Mouse (Mus musculus) forebrain, embryonic 14.5 days (tissue): ENCODE measurements at regions not wholly inside any gene's neighbourhood (a gene's known extent, or its start where the extent isn't known, plus 50 kb on each side); places are given as distances from the start of the nearest gene placed in this dataset.

ENCODE experiments used
- ATAC-seq: fragments of 200-750 bp; cut with Nextera tagmentation; 2 replicates; pipeline ENCODE4 v1.8.0; 2017; ENCODE audit warnings: mild to moderate bottlenecking, moderate library complexity
- DNase-seq: peaks from one replicate; pipeline ENCODE4 v3.0.0-alpha.2; 2015; ENCODE audit warnings: low spot score
- H3K27ac ChIP-seq: fragments of 300-500 bp; sonication (generic); 2 replicates; pipeline ENCODE4 v1.5.1; 2014; ENCODE audit warnings: low read depth, mild to moderate bottlenecking, control low read depth, low read length, moderate library complexity
- H3K27me3 ChIP-seq: fragments of 300-500 bp; sonication (generic); replicated peaks from 2 replicates; pipeline ENCODE4 v1.6.1; 2014; ENCODE audit warnings: low read length, control low read depth, mixed read lengths; ENCODE audit not compliant: control insufficient read depth, insufficient read depth
- H3K36me3 ChIP-seq: fragments of 300-500 bp; sonication (generic); 2 replicates; pipeline ENCODE4 v1.6.1; 2014; ENCODE audit warnings: low read length, control low read depth; ENCODE audit not compliant: control insufficient read depth, insufficient read depth
- H3K4me1 ChIP-seq: fragments of 300-500 bp; sonication (generic); 2 replicates; pipeline ENCODE4 v1.6.1; 2014; ENCODE audit warnings: antibody characterized with exemption, low read length, control low read depth; ENCODE audit not compliant: control insufficient read depth, insufficient read depth
- H3K4me2 ChIP-seq: fragments of 300-500 bp; sonication (generic); 2 replicates; pipeline ENCODE4 v1.6.1; 2014; ENCODE audit warnings: mild to moderate bottlenecking, control low read depth, low read length
- H3K4me3 ChIP-seq: fragments of 300-500 bp; sonication (generic); 2 replicates; pipeline ENCODE4 v1.5.1; 2014; ENCODE audit warnings: low read depth, low read length, control low read depth
- H3K9ac ChIP-seq: fragments of 300-500 bp; sonication (generic); 2 replicates; pipeline ENCODE4 v1.6.1; 2014; ENCODE audit warnings: mild to moderate bottlenecking, low read length, control low read depth, moderate library complexity
- H3K9me3 ChIP-seq: fragments of 300-500 bp; sonication (generic); replicated peaks from 2 replicates; pipeline ENCODE4 v1.6.1; 2016; ENCODE audit warnings: low read length, control low read depth, mixed read lengths; ENCODE audit not compliant: control insufficient read depth
- WGBS: fragments of 180-500 bp; shearing (Covaris S2); extraction: QIAGEN DNeasy Blood & Tissue Kit; methylation state at CpG from one replicate; pipeline ENCODE4 v1.1.7; 2014; 5-methylcytosine and 5-hydroxymethylcytosine counted together

DNA sequence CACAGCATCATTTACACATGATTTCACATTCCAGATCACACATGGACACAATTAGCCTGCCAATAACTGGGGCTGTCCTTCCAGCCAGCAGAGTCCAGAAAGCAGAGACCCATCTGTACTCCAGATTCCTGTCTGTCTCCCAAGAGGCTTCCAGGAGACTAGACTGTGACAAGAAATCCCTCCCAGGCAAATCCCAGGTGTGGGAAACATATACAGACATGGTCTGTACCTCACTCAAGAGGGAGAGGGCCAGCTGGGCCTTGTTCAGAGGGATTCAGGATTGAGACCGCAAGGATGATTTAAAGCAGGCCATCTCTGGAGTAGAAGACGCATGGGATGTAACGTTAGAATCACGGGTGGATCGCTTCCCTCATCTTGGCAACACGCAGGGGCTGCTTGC, 182.7 kb upstream of the Prr30 start:
- H3K36me3 ChIP-seq: no peaks in the 10 kb centered on the region
- 86% methylated on average over 6 of the region's 6 CpGs for WGBS
- no peaks in the 10 kb centered on the region for H3K27me3 ChIP-seq
- no peak overlapping the region for H3K4me3 ChIP-seq
- no peaks in the 10 kb centered on the region for H3K9me3 ChIP-seq
- no peak overlapping the region for H3K27ac ChIP-seq
- no peak overlapping the region for H3K9ac ChIP-seq
- H3K4me1 ChIP-seq: peaks cover 9% of the 10 kb centered on the region
- DNase-seq (no peak), ATAC-seq (no peak)
- no peak overlapping the region for H3K4me2 ChIP-seq

DNA sequence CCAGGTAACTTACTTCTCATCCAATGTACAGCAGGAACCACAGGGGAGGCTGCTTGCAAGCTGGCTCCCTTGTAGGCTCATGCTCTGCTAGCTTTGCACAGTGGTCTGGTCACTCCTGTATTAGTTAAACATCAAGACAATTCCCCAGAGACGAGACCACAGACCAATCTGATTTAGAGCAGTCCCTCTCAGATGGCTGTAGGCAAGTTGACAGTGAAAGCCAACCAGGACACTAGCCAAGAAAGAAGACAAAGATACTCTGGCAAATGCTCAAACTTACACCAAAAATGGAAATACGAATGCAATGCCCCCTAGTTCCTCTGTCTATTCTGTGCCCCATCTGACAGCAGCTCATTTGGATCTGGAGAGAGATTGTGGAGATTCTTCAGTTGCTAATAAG, 181.8 kb upstream of the Prr30 start:
- H3K27me3 ChIP-seq: no peaks in the 10 kb centered on the region
- H3K9ac ChIP-seq: no peak overlapping the region
- no peak overlapping the region for H3K27ac ChIP-seq
- H3K4me1 ChIP-seq: peaks cover 12% of the 10 kb centered on the region
- WGBS: 68% methylated on average over 2 of the region's 2 CpGs
- no peak overlapping the region for H3K4me2 ChIP-seq
- DNase-seq (peak; percentile 11), ATAC-seq (no peak)
- no peaks in the 10 kb centered on the region for H3K9me3 ChIP-seq
- no peak overlapping the region for H3K4me3 ChIP-seq
- no peaks in the 10 kb centered on the region for H3K36me3 ChIP-seq

DNA sequence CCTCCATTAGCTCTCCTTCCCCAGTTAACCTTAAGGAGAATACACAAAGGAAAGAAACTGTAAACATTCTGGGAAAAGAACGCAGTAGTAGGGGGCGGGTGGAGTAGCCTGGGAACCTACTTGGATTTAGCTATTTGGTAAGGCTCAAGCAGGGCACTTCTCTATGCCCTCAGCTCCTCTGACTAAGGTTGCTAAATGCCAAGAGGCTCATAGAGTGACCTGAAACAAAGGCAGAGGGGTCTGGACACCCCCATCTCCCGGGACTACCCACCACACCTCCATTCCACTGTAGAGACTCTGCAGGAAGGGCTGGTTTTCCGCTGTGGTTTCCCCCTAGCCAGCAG, 179.5 kb upstream of the Prr30 start:
- ATAC-seq (peak; percentile 35), DNase-seq (no peak)
- Histone ChIP-seq H3K4me1 (peaks cover 12% of the 10 kb centered on the region), H3K4me3 (no peak overlapping the region), H3K27ac (no peak overlapping the region), H3K36me3 (no peaks in the 10 kb centered on the region), H3K9ac (peak overlapping the region; percentile 60; the same call in 1 of the 2 replicates), H3K4me2 (peak overlapping the region; percentile 58; the same call in 1 of the 2 replicates), H3K27me3 (no peaks in the 10 kb centered on the region), H3K9me3 (no peaks in the 10 kb centered on the region)
- WGBS: 46% methylated on average over 4 of the region's 4 CpGs

DNA sequence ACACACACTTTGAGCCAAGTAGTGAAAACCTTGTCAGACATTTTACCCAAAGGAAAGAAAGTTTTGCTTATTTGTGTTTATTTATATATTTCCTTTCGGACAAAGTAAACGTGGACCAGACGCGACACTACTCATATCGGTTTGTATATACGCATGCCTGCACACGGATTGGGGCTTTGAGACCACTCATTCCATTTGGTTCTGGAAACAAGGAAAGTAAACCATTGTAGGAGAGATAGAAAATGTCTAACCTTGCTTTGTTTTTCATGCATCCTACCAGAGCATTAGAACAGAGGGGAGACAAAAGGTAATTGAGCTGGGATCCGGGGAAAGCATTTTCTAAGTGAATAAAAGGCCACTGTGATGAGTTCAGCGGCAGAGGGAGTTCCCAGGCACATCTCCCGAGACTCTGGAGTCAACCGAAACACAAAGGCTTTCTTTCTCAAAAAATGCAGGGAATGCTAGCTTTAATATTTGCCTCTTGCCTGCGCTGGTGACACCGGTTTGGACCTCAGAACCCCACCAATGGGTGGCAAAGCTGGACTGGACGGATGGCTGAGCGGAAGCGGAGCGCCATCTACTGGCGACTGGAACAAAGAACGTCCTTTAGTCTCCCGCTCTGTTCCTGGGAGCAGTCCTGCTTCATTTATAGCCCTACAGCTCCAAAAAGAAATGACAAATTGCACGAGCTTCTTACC, 179.0 kb upstream of the Prr30 start:
- peak overlapping the region; percentile 60 for H3K9ac ChIP-seq
- peak overlapping the region; percentile 25 for H3K4me3 ChIP-seq
- 18% methylated on average over 21 of the region's 21 CpGs for WGBS
- ATAC-seq (peak; percentile 93), DNase-seq (peak; percentile 89)
- peaks cover 12% of the 10 kb centered on the region for H3K4me1 ChIP-seq
- peak overlapping the region; percentile 58 for H3K4me2 ChIP-seq
- H3K9me3 ChIP-seq: no peaks in the 10 kb centered on the region
- H3K27ac ChIP-seq: peak overlapping the region; percentile 48; the same call in 1 of the 2 replicates
- H3K27me3 ChIP-seq: no peaks in the 10 kb centered on the region
- no peaks in the 10 kb centered on the region for H3K36me3 ChIP-seq

DNA sequence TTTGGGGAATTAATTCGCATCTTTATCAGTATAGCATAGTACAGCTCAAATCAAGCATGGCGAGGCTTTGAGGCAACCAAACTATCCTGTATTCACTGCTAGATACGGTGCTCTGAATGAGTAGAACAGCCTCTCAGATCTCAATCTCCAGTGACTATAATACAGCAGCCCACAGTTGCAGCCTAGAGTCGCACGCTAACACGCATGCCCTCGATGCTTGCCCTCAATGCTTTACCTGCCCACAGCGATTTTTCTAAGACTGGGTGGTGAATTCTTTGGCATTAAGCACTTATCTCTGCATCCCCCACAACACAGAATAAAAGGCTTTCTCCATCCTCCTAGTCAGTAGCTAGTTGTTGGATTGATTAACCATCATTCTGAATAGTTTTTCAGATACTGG, 178.4 kb upstream of the Prr30 start:
- 61% methylated on average over 8 of the region's 8 CpGs for WGBS
- H3K27ac ChIP-seq: no peak overlapping the region
- no peaks in the 10 kb centered on the region for H3K36me3 ChIP-seq
- H3K4me3 ChIP-seq: no peak overlapping the region
- H3K9ac ChIP-seq: no peak overlapping the region
- peaks cover 12% of the 10 kb centered on the region for H3K4me1 ChIP-seq
- peak overlapping the region; percentile 58; the same call in 1 of the 2 replicates for H3K4me2 ChIP-seq
- no peaks in the 10 kb centered on the region for H3K27me3 ChIP-seq
- peak; percentile 32; the same call in 1 of the 2 replicates for ATAC-seq
- no peaks in the 10 kb centered on the region for H3K9me3 ChIP-seq
- peak; percentile 21 for DNase-seq

DNA sequence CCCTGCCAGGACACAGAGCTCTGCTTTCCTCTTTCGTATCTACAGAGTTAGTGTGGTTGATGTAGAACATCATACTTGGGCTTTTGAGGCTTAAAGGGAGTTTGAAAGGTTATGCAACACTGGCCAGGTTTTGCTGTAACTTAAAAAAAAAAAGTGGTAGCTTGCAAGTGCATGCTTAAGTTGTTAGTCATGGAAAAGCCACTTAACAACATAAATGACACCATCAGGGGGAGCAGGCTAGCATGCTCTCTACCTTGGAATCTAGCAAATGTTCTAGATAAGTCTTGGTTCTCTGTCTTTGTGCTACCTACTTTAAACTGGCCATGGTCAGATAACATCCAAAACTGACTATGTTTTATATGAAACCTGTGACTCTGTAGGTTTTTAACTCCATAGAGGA, 176.6 kb upstream of the Prr30 start:
- peaks cover 12% of the 10 kb centered on the region for H3K4me1 ChIP-seq
- H3K4me2 ChIP-seq: no peak overlapping the region
- WGBS: 92% methylated on average over 1 of the region's 1 CpGs
- no peak overlapping the region for H3K27ac ChIP-seq
- H3K9me3 ChIP-seq: no peaks in the 10 kb centered on the region
- DNase-seq: no peak
- ATAC-seq: no peak
- H3K4me3 ChIP-seq: no peak overlapping the region
- no peak overlapping the region for H3K9ac ChIP-seq
- H3K27me3 ChIP-seq: no peaks in the 10 kb centered on the region
- H3K36me3 ChIP-seq: no peaks in the 10 kb centered on the region

DNA sequence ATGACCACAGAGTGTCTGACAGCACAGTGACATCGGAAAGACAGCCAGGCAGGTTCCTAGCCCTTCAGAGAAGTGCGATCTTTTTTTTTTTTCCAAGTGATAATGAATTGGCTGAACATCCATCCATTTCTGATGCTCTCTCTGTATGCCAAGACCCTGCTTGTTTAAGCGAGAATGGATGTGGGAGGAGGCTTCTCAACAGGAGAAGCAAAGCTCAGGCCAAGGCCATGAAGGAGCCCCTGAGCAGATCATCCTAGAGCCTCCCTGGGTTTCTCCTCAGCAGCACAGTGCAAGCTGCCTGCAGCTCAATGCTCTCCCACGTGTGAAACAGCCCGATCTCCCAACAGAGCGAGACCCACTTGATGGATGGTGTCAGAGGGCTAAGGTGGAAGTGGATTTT, 175.7 kb upstream of the Prr30 start:
- Histone ChIP-seq H3K9me3 (no peaks in the 10 kb centered on the region), H3K27ac (no peak overlapping the region), H3K4me3 (no peak overlapping the region), H3K36me3 (no peaks in the 10 kb centered on the region), H3K4me2 (no peak overlapping the region), H3K27me3 (no peaks in the 10 kb centered on the region), H3K9ac (no peak overlapping the region), H3K4me1 (peaks cover 12% of the 10 kb centered on the region)
- DNase-seq: peak; percentile 22
- no peak for ATAC-seq
- WGBS: 57% methylated on average over 6 of the region's 6 CpGs

DNA sequence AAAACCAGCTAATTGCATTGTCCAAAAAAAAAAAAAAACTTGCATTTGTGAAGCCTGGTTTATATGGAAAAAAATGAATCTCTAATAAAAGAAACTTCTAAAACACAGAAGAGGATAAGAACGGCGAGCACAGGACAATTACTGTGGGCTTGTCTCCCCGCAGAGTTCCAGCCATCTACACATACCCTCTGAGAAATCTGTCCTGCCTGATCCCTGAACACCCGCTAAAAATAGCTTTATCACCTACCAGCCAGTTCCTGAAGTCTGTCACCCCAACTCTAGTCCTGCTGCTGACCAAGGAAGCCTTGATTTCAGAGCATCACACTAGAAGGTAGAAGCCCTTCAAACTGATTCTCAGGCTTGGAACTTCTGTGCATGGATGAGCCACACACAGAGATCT, 173.7 kb upstream of the Prr30 start:
- H3K27me3 ChIP-seq: no peaks in the 10 kb centered on the region
- ATAC-seq (no peak), DNase-seq (no peak)
- H3K4me1 ChIP-seq: peaks cover 10% of the 10 kb centered on the region
- no peak overlapping the region for H3K9ac ChIP-seq
- H3K36me3 ChIP-seq: no peaks in the 10 kb centered on the region
- H3K27ac ChIP-seq: no peak overlapping the region
- no peaks in the 10 kb centered on the region for H3K9me3 ChIP-seq
- 90% methylated on average over 4 of the region's 4 CpGs for WGBS
- H3K4me3 ChIP-seq: no peak overlapping the region
- no peak overlapping the region for H3K4me2 ChIP-seq

DNA sequence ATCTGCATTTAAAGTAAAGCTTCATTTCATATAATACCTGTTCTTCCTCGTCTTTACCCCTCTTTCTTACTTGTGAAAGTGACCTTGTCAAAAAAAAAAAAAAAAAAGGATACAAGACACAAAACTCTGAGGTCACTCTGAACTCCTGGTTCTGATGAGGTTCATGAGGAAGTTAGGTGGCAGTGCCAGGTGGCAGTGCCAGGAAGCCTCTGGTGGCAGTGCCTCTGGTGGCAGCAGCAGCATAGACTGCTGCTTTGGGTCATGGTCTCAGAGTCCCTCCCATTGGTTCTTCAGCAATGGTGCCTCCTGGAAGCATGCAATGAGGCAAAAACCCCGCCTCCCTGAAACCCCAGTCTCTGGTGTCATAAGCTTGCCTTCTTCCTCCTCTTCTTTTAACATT, 159.7 kb upstream of the Prr30 start:
- WGBS: 81% methylated on average over 2 of the region's 2 CpGs

More for the DNA sequence above, 159.7 kb upstream of the Prr30 start:
- no peak overlapping the region for H3K4me2 ChIP-seq
- no peaks in the 10 kb centered on the region for H3K36me3 ChIP-seq
- no peak overlapping the region for H3K4me3 ChIP-seq
- no peak overlapping the region for H3K9ac ChIP-seq
- H3K27me3 ChIP-seq: no peaks in the 10 kb centered on the region
- no peak overlapping the region for H3K27ac ChIP-seq
- H3K9me3 ChIP-seq: no peaks in the 10 kb centered on the region
- no peaks in the 10 kb centered on the region for H3K4me1 ChIP-seq
- ATAC-seq (no peak), DNase-seq (no peak)
